Mouse (Mus musculus) left cerebral cortex, postnatal 36 days (tissue): ENCODE data around the gene Cacna1d. TPM values are rescaled to one million over a fixed set of nuclear protein-coding genes. Genes with fewer than 3 reads are reported as not detected.
A peak's percentile ranks its signal among the peaks of the same experiment; 100 is the strongest.

Source experiments
- DNase-seq, 2 experiments: peaks; one replicate each; pipeline ENCODE4 v3.0.0; 2021 to 2022; ENCODE audit warnings: low spot score in 2 of 2, mixed read lengths in 1 of 2
- intact Hi-C: fragments of 180-260 bp; cut with DNase I; formaldehyde crosslinking; loops from one replicate; pipeline ENCODE4 v1.15.1; 2025
- total RNA-seq, 2 experiments: library from RNA; stranded (reverse); gene quantifications; 2 replicates each; pipeline ENCODE4 v1.2.3; 2021

Cacna1d gene
- total RNA-seq, result 10 to 100 TPM; 42.7 to 62.0 TPM

- no peak for DNase-seq
- intact Hi-C loops, result no loop called here
Measured at GRCm38 (mm10) chr14:30491342-30491741, at the start of gene Cacna1d. TSS of gene Cacna1d (minus strand) at chr14:30491455.

- intact Hi-C loops, result no loop called here
Measured at GRCm38 (mm10) chr14:30533780-30534450, 42.7 kb upstream of the Cacna1d start.

GRCm38 (mm10) chr14:30531896-30532295 lies 40.6 kb upstream of the Cacna1d start:
- no peak for DNase-seq
- intact Hi-C loops, result no loop called here

More at GRCm38 (mm10) chr14:30533780-30534450, 42.7 kb upstream of the Cacna1d start:
- no peak for DNase-seq

GRCm38 (mm10) chr14:30531431-30531830 lies 40.2 kb upstream of the Cacna1d start:
- intact Hi-C loops, result no loop called here
- no peak for DNase-seq

GRCm38 (mm10) chr14:30530726-30531269 lies 39.5 kb upstream of the Cacna1d start:
- intact Hi-C loops, result no loop called here
- no peak for DNase-seq

- intact Hi-C loops, result no loop called here
- no peak for DNase-seq
Measured at GRCm38 (mm10) chr14:30529454-30529853, 38.2 kb upstream of the Cacna1d start.

- no peak for DNase-seq
- intact Hi-C loops, result no loop called here
Measured at GRCm38 (mm10) chr14:30528961-30529360, 37.7 kb upstream of the Cacna1d start.

- no peak for DNase-seq
- intact Hi-C loops, result no loop called here
Measured at GRCm38 (mm10) chr14:30528392-30528791, 37.1 kb upstream of the Cacna1d start.

- DNase-seq, result peak in 1 of 2 experiments; percentile 40
- intact Hi-C loops, result no loop called here
Measured at GRCm38 (mm10) chr14:30523356-30523755, 32.1 kb upstream of the Cacna1d start.

GRCm38 (mm10) chr14:30519323-30519722 lies 28.1 kb upstream of the Cacna1d start:
- intact Hi-C loops, result loop anchor here (5.0 kb wide), 1 partner anchor 382 kb away; no protein-coding TSS in a partner anchor

GRCm38 (mm10) chr14:30515931-30516723 lies 24.9 kb upstream of the Cacna1d start:
- intact Hi-C loops, result loop anchor here (5.0 kb wide), 1 partner anchor 379 kb away; no protein-coding TSS in a partner anchor
- DNase-seq, result no peak

More at GRCm38 (mm10) chr14:30519323-30519722, 28.1 kb upstream of the Cacna1d start:
- no peak for DNase-seq

GRCm38 (mm10) chr14:30512896-30513295 lies 21.6 kb upstream of the Cacna1d start:
- intact Hi-C loops, result no loop called here

GRCm38 (mm10) chr14:30510214-30510763 lies 19.0 kb upstream of the Cacna1d start:
- intact Hi-C loops, result no loop called here

More at GRCm38 (mm10) chr14:30512896-30513295, 21.6 kb upstream of the Cacna1d start:
- DNase-seq, result no peak

GRCm38 (mm10) chr14:30504990-30505389 lies 13.7 kb upstream of the Cacna1d start:
- DNase-seq, result no peak
- intact Hi-C loops, result no loop called here

More at GRCm38 (mm10) chr14:30510214-30510763, 19.0 kb upstream of the Cacna1d start:
- no peak for DNase-seq

- no peak for DNase-seq
- intact Hi-C loops, result no loop called here
Measured at GRCm38 (mm10) chr14:30498202-30498601, 6.9 kb upstream of the Cacna1d start.

- intact Hi-C loops, result no loop called here
- DNase-seq, result no peak
Measured at GRCm38 (mm10) chr14:30494998-30495397, 3.7 kb upstream of the Cacna1d start.

GRCm38 (mm10) chr14:30493276-30493675 lies 2.0 kb upstream of the Cacna1d start:
- intact Hi-C loops, result no loop called here
- no peak for DNase-seq

GRCm38 (mm10) chr14:30479361-30479948 lies 11.8 kb downstream of the Cacna1d start, which contains the start of gene Dcp1a:
TSS of gene Dcp1a (plus strand) at chr14:30479535.
- intact Hi-C loops, result loop anchor here (1.0 kb wide), 1 partner anchor 70 kb away; no protein-coding TSS in a partner anchor
- peak; percentile 96 to 97 for DNase-seq

- DNase-seq, result no peak
- intact Hi-C loops, result no loop called here
Measured at GRCm38 (mm10) chr14:30474416-30474815, 16.8 kb downstream of the Cacna1d start.
